Mouse (Mus musculus) neutrophil, adult 83 days (primary cell): ENCODE measurements around the gene Olfr134. TPM values are rescaled to one million over a fixed set of nuclear protein-coding genes. Genes with fewer than 3 reads are reported as not detected.

Experiments used
- total RNA-seq, 2 experiments: library from RNA; stranded (reverse); gene quantifications; one replicate each; pipeline ENCODE4 v1.2.4; 2023

Olfr134 gene
- not detected for total RNA-seq

GRCm38 (mm10) chr17:38171088-38171487 lies at the start of gene Olfr134:
Gene Olfr134, plus strand, starts transcription at chr17:38171388.

GRCm38 (mm10) chr17:38134426-38134825 lies 36.8 kb upstream of the Olfr134 start, which contains the start of gene Olfr132:
Gene Olfr132, minus strand, starts transcription at chr17:38134526.

GRCm38 (mm10) chr17:38144981-38145380 lies 26.2 kb upstream of the Olfr134 start, which contains the start of gene Olfr133:
Gene Olfr133, plus strand, starts transcription at chr17:38145281.

GRCm38 (mm10) chr17:38204035-38204434 lies 32.8 kb downstream of the Olfr134 start, which contains the start of gene Olfr135:
Gene Olfr135, plus strand, starts transcription at chr17:38204335.

Other genes with a start within 250 kb of the Olfr134 start
- gene Olfr761, start 218.3 kb upstream of the Olfr134 start, total RNA-seq: not detected
- gene Olfr129, start 111.3 kb upstream of the Olfr134 start, total RNA-seq: not detected
- not detected for gene Olfr130, start 107.5 kb upstream of the Olfr134 start, total RNA-seq
- not detected for gene Olfr131, start 82.7 kb upstream of the Olfr134 start, total RNA-seq
- not detected for gene Olfr132, start 36.9 kb upstream of the Olfr134 start, total RNA-seq
- not detected for gene Olfr133, start 26.1 kb upstream of the Olfr134 start, total RNA-seq
- not detected for gene Olfr135, start 32.9 kb downstream of the Olfr134 start, total RNA-seq
- not detected for gene Olfr138, start 89.6 kb downstream of the Olfr134 start, total RNA-seq
- gene Olfr137, start 136.2 kb downstream of the Olfr134 start, total RNA-seq: not detected
- gene Olfr136, start 158.4 kb downstream of the Olfr134 start, total RNA-seq: not detected
- not detected for gene Esp36, start 248.8 kb downstream of the Olfr134 start, total RNA-seq